Mouse (Mus musculus) heart, postnatal 0 days (tissue): ENCODE results near the gene Kctd11.

Experiments
- CTCF ChIP-seq: IDR thresholded peaks from 2 replicates; pipeline ENCODE4 v1.5.1; 2016; ENCODE audit warnings: antibody characterized with exemption, control low read depth, low read depth
- EP300 ChIP-seq: IDR thresholded peaks from 2 replicates; pipeline ENCODE4 v1.6.1; 2016; ENCODE audit warnings: antibody characterized with exemption, low read depth

GRCm38 (mm10) chr11:69878399-69878798 lies 2.8 kb downstream of the Kctd11 start:
- no peak for TF ChIP-seq CTCF
- TF ChIP-seq EP300, result no peak
